9 mouse cellular contexts compared by ENCODE assay signal in genomic region chr4:155408695-155409057, GRCm38 (mm10). TPM values are rescaled to one million over a fixed set of nuclear protein-coding genes. Genes with fewer than 3 reads are reported as not detected.
DNase-seq lines count a peak whose midpoint lies in the region; ATAC-seq and TF ChIP-seq lines count a peak whose summit lies in the region.
"Had no signal": no experiment of that assay in that cellular context is flagged by ENCODE, and none has a peak within 500 bp of the region (broad histone marks: within the 10 kb centered on the region; RNA-seq: fewer than 3 reads in every experiment).

No protein-coding gene starts in this region.

- no peak for ATAC-seq in liver, embryonic 11.5 days (replicated peaks; ENCODE audit: low FRiP score)
- no peak for ATAC-seq in inflammation-experienced regulatory T-cells, adult 6 months

- DNase-seq in heart, adult 2 months = no peak
- DNase-seq in heart, adult 9 months (ENCODE audit: low spot score in 2 of 2) = no peak
- DNase-seq in testis, postnatal 14 days (ENCODE audit: low spot score) = no peak
- DNase-seq in liver, embryonic 11.5 days (ENCODE audit: low spot score) = no peak
- DNase-seq in right cerebral cortex, postnatal 4 days = no peak
- DNase-seq in left cerebral cortex, postnatal 4 days = no peak

- no peak for TF ChIP-seq EP300 in heart, adult 2 months (IDR thresholded peaks at IDR 0.05; ENCODE audit: insufficient read depth, low read depth, low read length)

- WGBS in heart, adult 2 months = 5% methylated on average over 8 of the region's 8 CpGs
- 6% methylated on average over 8 of the region's 8 CpGs for WGBS in liver, embryonic 11.5 days

- H3K27me3 ChIP-seq in heart, adult 2 months (ENCODE audit: control insufficient read depth, insufficient read depth, low read length) = no peaks in the 10 kb centered on the region
- H3K27me3 ChIP-seq in testis, adult 2 months (ENCODE audit: control insufficient read depth, insufficient read depth, low read length) = no peaks in the 10 kb centered on the region
- peaks cover 12% of the 10 kb centered on the region for H3K27me3 ChIP-seq in liver, embryonic 11.5 days (replicated peaks; ENCODE audit: control insufficient read depth, insufficient read depth, low read length)

- no peaks in the 10 kb centered on the region; the same call in 1 of the 2 replicates for H3K4me1 ChIP-seq in heart, adult 2 months (ENCODE audit: control insufficient read depth, insufficient read depth, low read length)
- peaks cover 3% of the 10 kb centered on the region for H3K4me1 ChIP-seq in testis, adult 2 months (ENCODE audit: control insufficient read depth, insufficient read depth, low read length)
- no peaks in the 10 kb centered on the region for H3K4me1 ChIP-seq in liver, embryonic 11.5 days (replicated peaks; ENCODE audit: control insufficient read depth, insufficient read depth, low read length)

- no peaks in the 10 kb centered on the region for H3K36me3 ChIP-seq in heart, adult 2 months (ENCODE audit: control insufficient read depth, insufficient read depth, low read length)
- H3K36me3 ChIP-seq in testis, adult 2 months (ENCODE audit: control insufficient read depth, insufficient read depth, low read length) = no peaks in the 10 kb centered on the region; the same call in 1 of the 2 replicates
- H3K36me3 ChIP-seq in liver, embryonic 11.5 days (ENCODE audit: control insufficient read depth, insufficient read depth, low read length) = no peaks in the 10 kb centered on the region

- no peaks in the 10 kb centered on the region for H3K79me2 ChIP-seq in heart, adult 2 months (replicated peaks; ENCODE audit: control insufficient read depth, insufficient read depth, low read length)

- TF ChIP-seq CTCF in heart, adult 2 months (IDR thresholded peaks at IDR 0.05) = peak; percentile 45
- TF ChIP-seq CTCF in testis, adult 2 months (IDR thresholded peaks at IDR 0.05; ENCODE audit: control insufficient read depth, insufficient read depth, insufficient replicate concordance, low read depth, low read length) = no peak

- no peaks in the 10 kb centered on the region for H3K9me3 ChIP-seq in liver, embryonic 11.5 days (ENCODE audit: control insufficient read depth, low read length)

- intact Hi-C loops in heart, adult 2 months (cut with DNase I) = no loop called here
- intact Hi-C loops in left cerebral cortex, postnatal 4 days (cut with DNase I) = no loop called here

- H3K27ac ChIP-seq in heart, adult 2 months = no peak overlapping the region
- H3K27ac ChIP-seq in testis, adult 2 months (ENCODE audit: control insufficient read depth, insufficient read depth, low read depth, low read length) = peak overlapping the region; percentile 86
- no peak overlapping the region for H3K27ac ChIP-seq in liver, embryonic 11.5 days (ENCODE audit: low read depth, low read length)
- H3K27ac ChIP-seq: macrophage had no signal

- TF ChIP-seq POLR2A in heart, adult 2 months (IDR thresholded peaks at IDR 0.05; ENCODE audit: insufficient read depth, low read depth, low read length) = no peak
- no peak for TF ChIP-seq POLR2A in testis, adult 2 months (IDR thresholded peaks at IDR 0.05; ENCODE audit: control insufficient read depth, low read depth, low read length)

- H3K4me2 ChIP-seq in liver, embryonic 11.5 days = peak overlapping the region; percentile 56

- peak overlapping the region; percentile 41 for H3K4me3 ChIP-seq in heart, adult 2 months
- H3K4me3 ChIP-seq in testis, adult 2 months (ENCODE audit: control insufficient read depth, low read depth, low read length) = peak overlapping the region; percentile 88
- H3K4me3 ChIP-seq in liver, embryonic 11.5 days (ENCODE audit: low read depth, low read length) = peak overlapping the region; percentile 37

- no peak overlapping the region for H3K9ac ChIP-seq in heart, adult 2 months (ENCODE audit: low read depth, low read length)
- no peak overlapping the region for H3K9ac ChIP-seq in liver, embryonic 11.5 days (ENCODE audit: low read depth, low read length)

RNA-seq across cellular contexts. Expression of gene Cfap74, which starts 0.3 kb away (rescaled TPM):
- total RNA-seq in heart, adult 2 months (2021) = under 1 TPM; 0.26 to 0.32 TPM
- polyA plus RNA-seq in heart, adult 2 months (2012; rRNA removed) = 0.67 and 0.78 TPM in 2 replicates
- polyA plus RNA-seq in testis, adult 2 months (2012; rRNA removed) = 79.6 and 79.9 TPM in 2 replicates
- polyA plus RNA-seq in liver, embryonic 11.5 days (2014; fragmentation: Nextera tagmentation; extraction: Ambion mirVana) = 0.90 and 1.1 TPM in 2 replicates
- polyA plus RNA-seq in inflammation-experienced regulatory T-cells, adult 6 months (2017; shearing (Covaris generic)) = 1 to 10 TPM in 2 of 3 experiments, under 1 TPM in 1; 0.47 to 3.1 (median 3.1) TPM
- total RNA-seq in left cerebral cortex, postnatal 4 days (2021) = 1 to 10 TPM; 6.4 to 6.6 TPM

RNA-seq across cellular contexts. Expression of gene Gabrd, which starts 10.8 kb away (rescaled TPM):
- not detected for total RNA-seq in heart, adult 2 months (2021)
- 0.06 and 0.32 TPM in 2 replicates for polyA plus RNA-seq in heart, adult 2 months (2012; rRNA removed)
- polyA plus RNA-seq in testis, adult 2 months (2012; rRNA removed) = 0.17 and 0.26 TPM in 2 replicates
- not detected in 2 replicates for polyA plus RNA-seq in liver, embryonic 11.5 days (2014; fragmentation: Nextera tagmentation; extraction: Ambion mirVana)
- polyA plus RNA-seq in inflammation-experienced regulatory T-cells, adult 6 months (2017; shearing (Covaris generic)) = 1 to 10 TPM in 1 of 3 experiments, not detected in 2; 1.1 TPM
- 1 to 10 TPM; 7.3 to 7.7 TPM for total RNA-seq in left cerebral cortex, postnatal 4 days (2021)

RNA-seq across cellular contexts. Expression of gene Prkcz, which starts 47.5 kb away (rescaled TPM):
- total RNA-seq in heart, adult 2 months (2021) = 1 to 10 TPM; 2.3 to 2.6 TPM
- polyA plus RNA-seq in heart, adult 2 months (2012; rRNA removed) = 1.5 and 2.3 TPM in 2 replicates
- 16.5 and 21.1 TPM in 2 replicates for polyA plus RNA-seq in testis, adult 2 months (2012; rRNA removed)
- 5.1 and 6.8 TPM in 2 replicates for polyA plus RNA-seq in liver, embryonic 11.5 days (2014; fragmentation: Nextera tagmentation; extraction: Ambion mirVana)
- 10 to 100 TPM in 2 of 3 experiments, 1 to 10 TPM in 1; 9.8 to 14.1 (median 11.4) TPM for polyA plus RNA-seq in inflammation-experienced regulatory T-cells, adult 6 months (2017; shearing (Covaris generic))
- 100 to 1,000 TPM; 131 to 136 TPM for total RNA-seq in left cerebral cortex, postnatal 4 days (2021)
- polyA plus RNA-seq: macrophage had no signal

Comparison
In these comparisons a context has a peak if more than half of its experiments do, and no peak if none do; other contexts are left out.
1. H3K4me3 ChIP-seq: peak in every context shown above with its lines; median percentile 88 in testis, adult 2 months; 41 in heart, adult 2 months; 37 in liver, embryonic 11.5 days.
2. RNA of gene Cfap74, which starts 0.3 kb away (polyA plus RNA-seq): 79.6 to 79.9 TPM in testis, adult 2 months; 0.47 to 3.1 TPM in inflammation-experienced regulatory T-cells, adult 6 months, 0.90 to 1.1 TPM in liver, embryonic 11.5 days and 0.67 to 0.78 TPM in heart, adult 2 months; every median in the first group is over 10 times any median in the second.